Mouse (Mus musculus): ENCODE measurements around the gene BC147527. TPM values are rescaled to one million over a fixed set of nuclear protein-coding genes. Genes with fewer than 3 reads are reported as not detected.
"Not testable (repeated sequence)": the region's sequence is repeated elsewhere in the genome, so short reads cannot be mapped to it uniquely, and the experiment has no call there.

BC147527 gene
- 0.21 and 0.38 TPM in 2 replicates for polyA plus RNA-seq (2015; fragmentation: Nextera tagmentation; extraction: Ambion mirVana)

GRCm38 (mm10) chr13:120299991-120300442 is at the start of gene BC147527:
BC147527 (plus strand) TSS chr13:120300392.
- no peak within 1 kb of the TSS for H3K4me3 ChIP-seq (replicated peaks)
- H3K36me3 ChIP-seq, result no peaks in the 10 kb centered on the region
- WGBS, result 35% methylated on average over 2 of the region's 2 CpGs
- H3K27ac ChIP-seq, result no peak within 1 kb of the TSS
- H3K4me1 ChIP-seq, result no peaks in the 10 kb centered on the region
- no peak within 1 kb of the TSS for H3K9ac ChIP-seq
- H3K27me3 ChIP-seq, result no peaks in the 10 kb centered on the region
- no peak within 1 kb of the TSS for H3K4me2 ChIP-seq
- no peaks in the 10 kb centered on the region for H3K9me3 ChIP-seq (replicated peaks)
- ATAC-seq (replicated peaks; ENCODE audit: low FRiP score), result no peak

GRCm38 (mm10) chr13:120251208-120251924 is 48.8 kb upstream of the BC147527 start:
- not testable (repeated sequence) for ATAC-seq (replicated peaks; ENCODE audit: low FRiP score); H3K9me3 ChIP-seq (replicated peaks); H3K4me3 ChIP-seq (replicated peaks); H3K27me3 ChIP-seq; H3K36me3 ChIP-seq; H3K4me2 ChIP-seq; H3K9ac ChIP-seq; H3K27ac ChIP-seq; H3K4me1 ChIP-seq
- WGBS, result 84% methylated on average over 2 of the region's 3 CpGs

- H3K4me3 ChIP-seq (replicated peaks); H3K4me1 ChIP-seq; H3K36me3 ChIP-seq; H3K27ac ChIP-seq; H3K9ac ChIP-seq; H3K4me2 ChIP-seq; H3K27me3 ChIP-seq; ATAC-seq (replicated peaks; ENCODE audit: low FRiP score); H3K9me3 ChIP-seq (replicated peaks): not testable (repeated sequence)
- 84% methylated on average over 3 of the region's 3 CpGs for WGBS
These were observed 41.2 kb upstream of the BC147527 start for GRCm38 (mm10) chr13:120258817-120259658.

GRCm38 (mm10) chr13:120259718-120260117 is 40.5 kb upstream of the BC147527 start:
- not testable (repeated sequence) for H3K27me3 ChIP-seq; H3K4me3 ChIP-seq (replicated peaks); ATAC-seq (replicated peaks; ENCODE audit: low FRiP score); H3K27ac ChIP-seq; H3K36me3 ChIP-seq; H3K9me3 ChIP-seq (replicated peaks); H3K9ac ChIP-seq; H3K4me2 ChIP-seq; H3K4me1 ChIP-seq
- 67% methylated on average over 3 of the region's 3 CpGs for WGBS

- not testable (repeated sequence) for H3K9ac ChIP-seq; H3K4me1 ChIP-seq; ATAC-seq (replicated peaks; ENCODE audit: low FRiP score); H3K36me3 ChIP-seq; H3K4me3 ChIP-seq (replicated peaks); H3K9me3 ChIP-seq (replicated peaks); H3K27me3 ChIP-seq; H3K27ac ChIP-seq; H3K4me2 ChIP-seq
- WGBS, result 84% methylated on average over 2 of the region's 2 CpGs
These were observed 37.3 kb upstream of the BC147527 start, which contains the start of gene AF067061 for GRCm38 (mm10) chr13:120262870-120263269. AF067061 (plus strand) TSS chr13:120263114.

- WGBS, result 25% methylated on average over 2 of the region's 2 CpGs
- not testable (repeated sequence) for H3K36me3 ChIP-seq
These were observed 22.4 kb upstream of the BC147527 start for GRCm38 (mm10) chr13:120277837-120278236.

GRCm38 (mm10) chr13:120278784-120279183 is 21.4 kb upstream of the BC147527 start:
- no peak overlapping the region for H3K4me2 ChIP-seq
- no peaks in the 10 kb centered on the region for H3K9me3 ChIP-seq (replicated peaks)
- H3K27me3 ChIP-seq, result no peaks in the 10 kb centered on the region
- H3K27ac ChIP-seq, result no peak overlapping the region
- no peaks in the 10 kb centered on the region for H3K4me1 ChIP-seq
- WGBS, result 92% methylated on average over 9 of the region's 9 CpGs
- H3K9ac ChIP-seq, result no peak overlapping the region
- no peak overlapping the region for H3K4me3 ChIP-seq (replicated peaks)
- no peak for ATAC-seq (replicated peaks; ENCODE audit: low FRiP score)
- no peaks in the 10 kb centered on the region for H3K36me3 ChIP-seq

More at GRCm38 (mm10) chr13:120277837-120278236, 22.4 kb upstream of the BC147527 start:
- H3K4me2 ChIP-seq; H3K9me3 ChIP-seq (replicated peaks); ATAC-seq (replicated peaks; ENCODE audit: low FRiP score); H3K4me3 ChIP-seq (replicated peaks); H3K27ac ChIP-seq; H3K9ac ChIP-seq; H3K27me3 ChIP-seq; H3K4me1 ChIP-seq: not testable (repeated sequence)

GRCm38 (mm10) chr13:120299324-120299894 is 783 bp upstream of the BC147527 start:
- no peak overlapping the region for H3K27ac ChIP-seq
- no peak overlapping the region for H3K9ac ChIP-seq
- no peaks in the 10 kb centered on the region for H3K9me3 ChIP-seq (replicated peaks)
- no peaks in the 10 kb centered on the region for H3K27me3 ChIP-seq
- 74% methylated on average over 1 of the region's 1 CpGs for WGBS
- H3K4me3 ChIP-seq (replicated peaks), result no peak overlapping the region
- H3K4me2 ChIP-seq, result no peak overlapping the region
- H3K36me3 ChIP-seq, result no peaks in the 10 kb centered on the region
- no peak for ATAC-seq (replicated peaks; ENCODE audit: low FRiP score)
- H3K4me1 ChIP-seq, result no peaks in the 10 kb centered on the region

- Histone ChIP-seq H3K4me3 (replicated peaks) (no peak overlapping the region), H3K27ac (no peak overlapping the region), H3K4me2 (no peak overlapping the region), H3K9me3 (replicated peaks) (no peaks in the 10 kb centered on the region), H3K36me3 (no peaks in the 10 kb centered on the region), H3K9ac (no peak overlapping the region), H3K27me3 (no peaks in the 10 kb centered on the region), H3K4me1 (no peaks in the 10 kb centered on the region)
- WGBS, result 87% methylated on average over 4 of the region's 4 CpGs
- no peak for ATAC-seq (replicated peaks; ENCODE audit: low FRiP score)
These were observed 661 bp downstream of the BC147527 start for GRCm38 (mm10) chr13:120300853-120301252.

- H3K9ac ChIP-seq, result no peak overlapping the region
- ATAC-seq (replicated peaks; ENCODE audit: low FRiP score), result no peak
- 74% methylated on average over 4 of the region's 4 CpGs for WGBS
These were observed 10.6 kb downstream of the BC147527 start for GRCm38 (mm10) chr13:120310749-120311148.

GRCm38 (mm10) chr13:120313584-120313983 is 13.4 kb downstream of the BC147527 start:
- ATAC-seq (replicated peaks; ENCODE audit: low FRiP score), result no peak
- WGBS, result 44% methylated on average over 14 of the region's 14 CpGs
- no peaks in the 10 kb centered on the region for H3K27me3 ChIP-seq
- H3K4me3 ChIP-seq (replicated peaks), result no peak overlapping the region
- H3K27ac ChIP-seq, result no peak overlapping the region
- no peak overlapping the region for H3K9ac ChIP-seq
- no peaks in the 10 kb centered on the region for H3K9me3 ChIP-seq (replicated peaks)
- no peak overlapping the region for H3K4me2 ChIP-seq
- H3K4me1 ChIP-seq, result no peaks in the 10 kb centered on the region
- H3K36me3 ChIP-seq, result no peaks in the 10 kb centered on the region

More at GRCm38 (mm10) chr13:120310749-120311148, 10.6 kb downstream of the BC147527 start:
- H3K4me1 ChIP-seq, result no peaks in the 10 kb centered on the region
- H3K27me3 ChIP-seq, result no peaks in the 10 kb centered on the region
- H3K36me3 ChIP-seq, result no peaks in the 10 kb centered on the region
- H3K27ac ChIP-seq, result no peak overlapping the region
- H3K4me2 ChIP-seq, result no peak overlapping the region
- no peak overlapping the region for H3K4me3 ChIP-seq (replicated peaks)
- no peaks in the 10 kb centered on the region for H3K9me3 ChIP-seq (replicated peaks)

- ATAC-seq (replicated peaks; ENCODE audit: low FRiP score); H3K4me2 ChIP-seq; H3K9me3 ChIP-seq (replicated peaks); H3K27me3 ChIP-seq; H3K4me1 ChIP-seq; H3K27ac ChIP-seq; H3K9ac ChIP-seq; H3K36me3 ChIP-seq; H3K4me3 ChIP-seq (replicated peaks): not testable (repeated sequence)
- WGBS, result 73% methylated on average over 3 of the region's 3 CpGs
These were observed 16.4 kb downstream of the BC147527 start, which contains the start of gene Tcstv3 for GRCm38 (mm10) chr13:120316578-120316977. Tcstv3 (plus strand) TSS chr13:120316878.

Measured in kidney, embryonic 15.5 days (tissue).